Mouse (Mus musculus) spleen, adult 2 months (tissue): ENCODE measurements around the gene Hoxa7. TPM values are rescaled to one million over a fixed set of nuclear protein-coding genes. Genes with fewer than 3 reads are reported as not detected.

ENCODE experiments used
- DNase-seq, 2 experiments: peaks; one replicate each; pipeline versions ENCODE4 v3.0.0 to v3.0.0-alpha.2; 2012 to 2021; ENCODE audit warnings: low spot score in 2 of 2, low read depth in 1 of 2
- H3K27ac ChIP-seq: fragments of 200-500 bp; 2 replicates; pipeline ENCODE4 v1.5.1; 2012; ENCODE audit warnings: low read length, inconsistent platforms; ENCODE audit not compliant: insufficient read depth
- H3K27me3 ChIP-seq: fragments of 200-500 bp; 2 replicates; pipeline ENCODE4 v1.6.1; 2012; ENCODE audit warnings: mild to moderate bottlenecking, moderate library complexity, low read length, inconsistent platforms; ENCODE audit not compliant: control insufficient read depth, insufficient read depth
- H3K36me3 ChIP-seq: fragments of 200-500 bp; 2 replicates; pipeline ENCODE4 v1.6.1; 2012; ENCODE audit warnings: mild to moderate bottlenecking, low read length, inconsistent platforms; ENCODE audit not compliant: control insufficient read depth, insufficient read depth
- H3K4me1 ChIP-seq: fragments of 200-500 bp; 2 replicates; pipeline ENCODE4 v1.6.1; 2011; ENCODE audit warnings: inconsistent platforms; ENCODE audit not compliant: control insufficient read depth, insufficient read depth, insufficient read length
- H3K4me3 ChIP-seq: fragments of 200-500 bp; 2 replicates; pipeline ENCODE4 v1.5.1; 2011; ENCODE audit warnings: mild to moderate bottlenecking, inconsistent platforms; ENCODE audit not compliant: insufficient read depth, insufficient read length; ENCODE audit errors: extremely low read depth
- CTCF ChIP-seq: fragments of 200-500 bp; IDR thresholded peaks from 2 replicates; pipeline ENCODE4 v1.5.1; 2011; ENCODE audit warnings: mild to moderate bottlenecking, inconsistent platforms; ENCODE audit not compliant: insufficient read depth, insufficient read length, insufficient replicate concordance; ENCODE audit errors: extremely low read depth
- POLR2A ChIP-seq: fragments of 200-500 bp; IDR thresholded peaks from 2 replicates; pipeline ENCODE4 v1.6.1; 2011; ENCODE audit warnings: low read depth, low read length, inconsistent platforms
- WGBS: fragments of 180-500 bp; shearing (Covaris S2); methylation state at CpG from one replicate; pipeline ENCODE4 v1.1.7; 2018; 5-methylcytosine and 5-hydroxymethylcytosine counted together
- polyA plus RNA-seq: library from polyadenylated mRNA; depleted of rRNA; stranded (reverse); fragments of >200 nt; gene quantifications from 2 replicates; pipeline ENCODE4 v1.2.3, GENCODE M21; 2012

Gene Hoxa7
- polyA plus RNA-seq, 1 experiment: 0.56 TPM

DNA sequence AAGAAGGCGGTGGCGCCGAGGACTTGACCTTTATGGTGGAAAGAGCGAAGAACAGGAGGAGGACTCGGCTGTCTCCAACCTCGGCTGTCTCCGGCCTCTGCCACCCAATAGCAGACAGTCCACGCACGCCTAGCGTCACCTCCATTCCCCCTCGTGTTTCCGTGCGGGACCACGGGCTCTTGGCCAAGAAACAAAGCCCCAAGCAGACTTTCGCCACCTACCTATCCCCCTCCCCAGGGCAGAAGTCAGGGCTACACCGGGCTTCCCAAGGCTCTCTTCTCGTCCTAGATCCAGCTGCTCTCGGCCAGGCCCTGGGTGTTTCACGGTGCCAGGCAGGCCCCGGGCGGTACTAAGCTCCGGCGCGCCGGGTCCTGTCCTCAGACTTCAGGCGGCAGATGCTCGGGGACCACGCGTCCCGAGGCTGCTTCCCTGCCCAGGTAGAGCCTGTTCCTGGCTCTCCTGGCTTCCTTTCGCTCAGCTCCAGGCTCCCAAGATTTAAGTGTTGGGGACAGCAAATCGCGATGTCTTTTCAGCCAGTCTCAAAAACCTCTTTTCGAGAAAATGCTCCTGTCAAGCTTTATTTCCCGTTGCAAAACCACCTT is 31.2 kb upstream of the Hoxa7 start:
- Histone ChIP-seq H3K36me3 (no peaks in the 10 kb centered on the region), H3K4me1 (peaks cover 5% of the 10 kb centered on the region), H3K4me3 (no peak overlapping the region), H3K27ac (no peak overlapping the region), H3K27me3 (peaks cover 46% of the 10 kb centered on the region)
- WGBS: 5% methylated on average over 35 of the region's 35 CpGs
- TF ChIP-seq POLR2A (no peak), CTCF (no peak)
- DNase-seq: no peak

DNA sequence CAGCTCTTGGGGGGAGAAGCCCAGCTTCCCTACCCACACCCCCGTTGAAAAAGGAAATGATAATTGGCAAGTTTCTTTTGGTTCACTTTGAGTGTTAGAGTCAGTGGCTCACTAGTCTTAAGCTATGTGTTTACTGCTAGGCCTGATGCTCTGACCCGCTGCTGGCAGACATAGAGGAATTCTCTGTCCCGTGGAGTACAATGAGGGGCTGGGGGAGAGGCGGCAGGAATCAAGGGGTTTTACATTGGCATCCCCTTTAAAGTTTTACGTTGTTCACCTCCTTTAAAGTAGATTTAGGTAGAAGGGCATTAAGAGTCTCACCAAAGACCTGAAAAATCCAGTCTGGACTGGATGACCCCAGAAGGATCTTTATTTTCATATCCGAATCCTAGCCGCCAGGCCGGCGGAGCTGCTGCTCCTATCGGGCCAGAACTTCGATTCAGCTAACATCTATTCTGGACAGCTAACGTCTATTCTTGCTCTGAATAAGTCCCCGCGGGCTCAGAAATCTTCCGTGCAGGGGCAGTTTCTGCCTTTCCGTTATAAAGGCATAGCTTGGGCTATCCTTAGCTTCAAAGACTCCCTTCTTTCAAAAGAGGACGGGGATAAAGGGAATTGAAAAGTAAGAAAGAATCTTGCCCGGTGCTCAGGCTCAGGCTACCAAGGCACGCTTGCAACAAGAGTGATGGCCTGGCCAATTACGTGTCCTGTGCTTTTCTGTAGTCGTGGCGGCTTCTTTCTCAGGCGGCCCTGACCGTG is 30.5 kb upstream of the Hoxa7 start:
- no peak for DNase-seq
- WGBS: 11% methylated on average over 24 of the region's 24 CpGs
- no peak overlapping the region for H3K27ac ChIP-seq
- no peak overlapping the region for H3K4me3 ChIP-seq
- peaks cover 48% of the 10 kb centered on the region for H3K27me3 ChIP-seq
- H3K36me3 ChIP-seq: no peaks in the 10 kb centered on the region
- no peak for TF ChIP-seq POLR2A
- TF ChIP-seq CTCF: no peak
- peaks cover 5% of the 10 kb centered on the region for H3K4me1 ChIP-seq

GRCm38 (mm10) chr6:52251177-52251879 is 29.7 kb upstream of the Hoxa7 start:
- Histone ChIP-seq H3K4me1 (peaks cover 7% of the 10 kb centered on the region), H3K36me3 (no peaks in the 10 kb centered on the region), H3K27me3 (peaks cover 56% of the 10 kb centered on the region), H3K27ac (no peak overlapping the region), H3K4me3 (no peak overlapping the region)
- TF ChIP-seq POLR2A: no peak
- WGBS: 7% methylated on average over 7 of the region's 7 CpGs
- DNase-seq: no peak

DNA sequence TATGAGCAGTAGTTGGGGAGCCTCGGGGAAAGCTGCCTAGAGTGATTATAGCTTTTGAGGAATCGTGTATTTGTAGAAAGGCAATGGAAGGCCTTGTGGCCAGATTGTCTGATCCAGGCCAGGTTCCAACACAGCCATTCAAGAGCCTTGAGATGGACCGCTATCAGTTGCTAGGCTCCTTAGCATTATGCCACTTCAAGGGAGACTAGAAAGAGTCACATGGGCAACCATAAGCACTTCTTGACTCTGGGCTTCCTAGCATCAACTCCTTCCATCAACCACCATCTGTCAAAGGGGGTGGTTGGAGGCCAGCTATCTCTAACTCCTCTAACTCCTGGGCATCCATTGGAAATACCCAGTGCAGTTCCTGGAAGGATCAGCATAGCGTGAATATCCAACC is 28.2 kb upstream of the Hoxa7 start:
- WGBS: 15% methylated on average over 4 of the region's 4 CpGs
- no peak for TF ChIP-seq POLR2A
- no peak for TF ChIP-seq CTCF
- H3K4me1 ChIP-seq: peaks cover 14% of the 10 kb centered on the region
- H3K4me3 ChIP-seq: no peak overlapping the region
- no peaks in the 10 kb centered on the region for H3K36me3 ChIP-seq
- no peak overlapping the region for H3K27ac ChIP-seq
- no peak for DNase-seq
- peaks cover 70% of the 10 kb centered on the region for H3K27me3 ChIP-seq

DNA sequence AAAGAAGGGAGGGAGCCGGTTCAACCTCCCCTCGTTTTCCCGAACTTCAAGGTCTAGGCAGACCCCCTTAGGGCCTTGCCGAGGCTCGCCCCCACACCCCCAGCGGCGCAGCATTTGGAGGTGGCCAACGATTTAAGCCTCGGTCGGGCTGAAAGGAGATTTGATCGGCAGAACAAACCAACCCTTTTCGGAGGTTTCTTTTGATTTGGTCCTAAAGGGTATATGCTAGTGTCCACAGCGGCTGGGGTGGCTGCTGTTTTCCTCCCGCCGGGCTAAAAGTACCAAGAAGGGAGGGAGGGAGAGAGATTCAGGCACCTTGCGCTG is 27.7 kb upstream of the Hoxa7 start:
- TF ChIP-seq POLR2A: no peak

GRCm38 (mm10) chr6:52248638-52249414 is 27.2 kb upstream of the Hoxa7 start:
- Histone ChIP-seq H3K4me1 (peaks cover 15% of the 10 kb centered on the region), H3K27ac (no peak overlapping the region), H3K4me3 (no peak overlapping the region), H3K27me3 (peaks cover 74% of the 10 kb centered on the region), H3K36me3 (no peaks in the 10 kb centered on the region)
- 6% methylated on average over 27 of the region's 27 CpGs for WGBS
- TF ChIP-seq POLR2A (no peak), CTCF (no peak)
- no peak for DNase-seq

More for the DNA sequence above, 27.7 kb upstream of the Hoxa7 start:
- H3K4me1 ChIP-seq: peaks cover 15% of the 10 kb centered on the region
- no peak overlapping the region for H3K27ac ChIP-seq
- 3% methylated on average over 16 of the region's 16 CpGs for WGBS
- no peak for DNase-seq
- H3K27me3 ChIP-seq: peaks cover 74% of the 10 kb centered on the region
- no peaks in the 10 kb centered on the region for H3K36me3 ChIP-seq
- no peak overlapping the region for H3K4me3 ChIP-seq
